Mouse (Mus musculus): ENCODE results near the gene 1700001P01Rik.

DNA sequence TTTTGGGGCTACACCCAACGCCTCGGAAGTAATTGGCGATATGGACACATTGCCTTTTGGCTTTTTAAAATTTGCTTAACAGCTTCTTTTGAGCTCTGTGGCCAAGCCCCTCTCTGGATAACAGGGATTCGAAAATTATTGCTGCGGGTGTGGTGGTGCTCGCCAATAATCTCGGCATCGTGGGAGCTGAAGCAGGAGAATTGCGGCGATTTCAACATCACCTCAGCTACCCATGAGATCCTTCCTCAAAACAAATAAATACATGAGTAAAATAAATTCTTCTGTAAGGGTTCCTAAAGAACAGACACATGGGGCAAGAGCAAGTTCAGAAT lies 6.8 kb upstream of the 1700001P01Rik start:
- TF ChIP-seq POLR2A (IDR thresholded peaks at IDR 0.05; ENCODE audit: low read depth, low read length): 0 out of 2 replicates have a peak, but pooled peaks have one; percentile 62
- TF ChIP-seq CTCF (IDR thresholded peaks at IDR 0.05; ENCODE audit: borderline replicate concordance, insufficient read depth, low read length): no peak
